Mouse (Mus musculus) limb, embryonic 13.5 days (tissue): ENCODE measurements around the gene Rps27. TPM values are rescaled to one million over a fixed set of nuclear protein-coding genes. Genes with fewer than 3 reads are reported as not detected.
"Not testable (repeated sequence)": the region's sequence is repeated elsewhere in the genome, so short reads cannot be mapped to it uniquely, and the experiment has no call there.

Experiments
- ATAC-seq: fragments of 200-750 bp; cut with Nextera tagmentation; 2 replicates; pipeline ENCODE4 v1.8.0; 2017; ENCODE audit warnings: low read depth, moderate number of reproducible peaks, moderate TSS enrichment; ENCODE audit not compliant: low FRiP score
- H3K27ac ChIP-seq: fragments of 300-500 bp; sonication (generic); 2 replicates; pipeline ENCODE4 v1.5.1; 2015; ENCODE audit warnings: inconsistent platforms, mild to moderate bottlenecking, moderate library complexity
- H3K27me3 ChIP-seq: fragments of 300-500 bp; sonication (generic); 2 replicates; pipeline ENCODE4 v1.6.1; 2015; ENCODE audit warnings: mild to moderate bottlenecking, inconsistent platforms
- H3K36me3 ChIP-seq: fragments of 300-500 bp; sonication (generic); 2 replicates; pipeline ENCODE4 v1.6.1; 2015; ENCODE audit warnings: inconsistent platforms, mild to moderate bottlenecking, moderate library complexity
- H3K4me1 ChIP-seq: fragments of 300-500 bp; sonication (generic); 2 replicates; pipeline ENCODE4 v1.6.1; 2015; ENCODE audit warnings: inconsistent platforms
- H3K4me2 ChIP-seq: fragments of 300-500 bp; sonication (generic); replicated peaks from 2 replicates; pipeline ENCODE4 v1.6.1; 2015; ENCODE audit warnings: inconsistent platforms, mild to moderate bottlenecking, moderate library complexity
- H3K4me3 ChIP-seq: fragments of 300-500 bp; sonication (generic); 2 replicates; pipeline ENCODE4 v1.5.1; 2015; ENCODE audit warnings: moderate library complexity, mild to moderate bottlenecking, inconsistent platforms
- H3K9ac ChIP-seq: fragments of 300-500 bp; sonication (generic); 2 replicates; pipeline ENCODE4 v1.6.1; 2015; ENCODE audit warnings: mild to moderate bottlenecking, inconsistent platforms
- H3K9me3 ChIP-seq: fragments of 300-500 bp; sonication (generic); 2 replicates; pipeline ENCODE4 v1.6.1; 2016; ENCODE audit warnings: inconsistent platforms
- WGBS: fragments of 180-500 bp; shearing (Covaris S2); methylation state at CpG from one replicate; pipeline ENCODE4 v1.1.7; 2015; 5-methylcytosine and 5-hydroxymethylcytosine counted together
- polyA plus RNA-seq: library from polyadenylated mRNA; unstranded; fragments of >200 nt; fragmentation: Nextera tagmentation; extraction: Ambion mirVana; gene quantifications from 2 replicates; pipeline ENCODE4 v1.2.1, GENCODE M21; 2015

Gene Rps27
- 1,711 and 1,721 TPM in 2 replicates for polyA plus RNA-seq

DNA sequence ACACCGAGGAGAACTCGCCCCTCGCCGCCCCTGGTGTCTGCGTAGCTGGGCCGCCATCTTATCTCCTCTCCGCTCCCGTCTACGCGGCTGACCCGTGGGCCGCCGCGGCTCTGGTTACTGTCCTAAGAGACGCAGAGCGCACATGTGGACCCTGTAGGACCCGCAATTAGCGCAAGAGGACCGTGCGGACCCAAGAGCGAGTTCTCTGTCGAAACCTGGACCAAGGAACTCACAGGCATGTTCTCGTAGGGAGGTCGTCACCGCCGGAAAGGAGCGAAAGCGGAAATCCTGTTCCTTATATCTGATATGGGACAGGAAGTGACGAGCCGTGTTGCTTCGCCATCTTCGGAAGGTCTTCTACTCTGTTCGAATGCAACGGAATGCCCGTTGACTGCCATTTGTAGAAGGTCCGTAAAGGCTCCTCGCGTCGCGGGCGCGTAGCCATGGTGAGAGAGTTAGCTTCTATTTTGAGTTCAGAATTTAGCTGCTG lies at the start of gene Rps27, which contains the start of gene Rab13:
Gene Rps27, minus strand, starts transcription at position 275 of the 490 bp plus-strand sequence.
Gene Rab13, plus strand, starts transcription at position 319 of the 490 bp plus-strand sequence.
- peaks cover 26% of the 10 kb centered on the region for H3K4me1 ChIP-seq
- no peaks in the 10 kb centered on the region for H3K27me3 ChIP-seq
- peaks cover 42% of the 10 kb centered on the region for H3K36me3 ChIP-seq
- ATAC-seq = peak; percentile 95
- H3K4me2 ChIP-seq = peak within 1 kb of the TSS; percentile 95
- H3K9me3 ChIP-seq = no peaks in the 10 kb centered on the region
- peak within 1 kb of the TSS; percentile 86 for H3K4me3 ChIP-seq
- peak within 1 kb of the TSS; percentile 85; the same call in 1 of the 2 replicates for H3K27ac ChIP-seq
- peak within 1 kb of the TSS; percentile 91 for H3K9ac ChIP-seq
- WGBS = under 1% methylated on average over 42 of the region's 42 CpGs

DNA sequence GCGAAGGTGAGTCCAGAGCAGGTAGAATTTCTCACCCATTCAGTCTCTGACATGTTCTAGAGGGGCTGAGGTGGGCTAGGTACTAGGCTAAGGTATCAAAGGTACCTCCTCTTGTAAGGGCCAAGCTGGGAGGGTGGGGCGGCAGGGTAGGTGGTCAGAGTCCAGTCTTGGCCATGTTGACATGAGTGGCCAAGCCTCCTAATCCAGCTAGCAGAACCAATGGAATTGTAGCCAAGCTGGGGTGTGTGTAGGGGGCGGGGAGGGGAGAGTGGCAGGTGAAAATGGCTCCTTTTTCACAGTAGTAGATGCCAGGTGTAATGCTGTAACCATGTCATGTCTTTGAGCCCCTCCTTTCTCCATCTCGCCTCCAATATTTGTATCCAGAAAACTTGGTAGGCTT lies 45.1 kb upstream of the Rps27 start:
- H3K9me3 ChIP-seq = no peaks in the 10 kb centered on the region
- 92% methylated on average over 4 of the region's 4 CpGs for WGBS
- H3K36me3 ChIP-seq = peaks cover 66% of the 10 kb centered on the region
- no peak for ATAC-seq
- no peak overlapping the region for H3K9ac ChIP-seq
- H3K27me3 ChIP-seq = no peaks in the 10 kb centered on the region
- peaks cover 16% of the 10 kb centered on the region for H3K4me1 ChIP-seq
- H3K4me2 ChIP-seq = no peak overlapping the region
- no peak overlapping the region for H3K4me3 ChIP-seq
- H3K27ac ChIP-seq = no peak overlapping the region

GRCm38 (mm10) chr3:90256731-90257530 lies 43.5 kb upstream of the Rps27 start:
- H3K27ac ChIP-seq = no peak overlapping the region
- H3K36me3 ChIP-seq = peaks cover 50% of the 10 kb centered on the region
- WGBS = 91% methylated on average over 19 of the region's 19 CpGs

GRCm38 (mm10) chr3:90255784-90256353 lies 42.4 kb upstream of the Rps27 start:
- Histone ChIP-seq H3K9me3 (no peaks in the 10 kb centered on the region), H3K4me1 (peaks cover 16% of the 10 kb centered on the region), H3K4me3 (peak overlapping the region; percentile 91), H3K27ac (no peak overlapping the region), H3K9ac (peak overlapping the region; percentile 95), H3K36me3 (peaks cover 49% of the 10 kb centered on the region), H3K27me3 (no peaks in the 10 kb centered on the region), H3K4me2 (peak overlapping the region; percentile 78)
- 91% methylated on average over 14 of the region's 14 CpGs for WGBS
- no peak for ATAC-seq

More at GRCm38 (mm10) chr3:90256731-90257530, 43.5 kb upstream of the Rps27 start:
- no peak for ATAC-seq
- no peaks in the 10 kb centered on the region for H3K9me3 ChIP-seq
- H3K4me2 ChIP-seq = no peak overlapping the region
- no peaks in the 10 kb centered on the region for H3K27me3 ChIP-seq
- H3K4me1 ChIP-seq = peaks cover 16% of the 10 kb centered on the region
- H3K4me3 ChIP-seq = no peak overlapping the region
- no peak overlapping the region for H3K9ac ChIP-seq

- peaks cover 49% of the 10 kb centered on the region for H3K36me3 ChIP-seq
- H3K9ac ChIP-seq = peak overlapping the region; percentile 95
- H3K4me2 ChIP-seq = peak overlapping the region; percentile 78
- no peaks in the 10 kb centered on the region for H3K9me3 ChIP-seq
- ATAC-seq = no peak
- H3K4me3 ChIP-seq = peak overlapping the region; percentile 91
- no peaks in the 10 kb centered on the region for H3K27me3 ChIP-seq
- 0 out of 2 replicates have a peak overlapping the region, but pooled peaks have one; percentile 87 for H3K27ac ChIP-seq
- WGBS = 23% methylated on average over 2 of the region's 2 CpGs
- peaks cover 16% of the 10 kb centered on the region for H3K4me1 ChIP-seq
These were observed 41.7 kb upstream of the Rps27 start for GRCm38 (mm10) chr3:90255194-90255565.

DNA sequence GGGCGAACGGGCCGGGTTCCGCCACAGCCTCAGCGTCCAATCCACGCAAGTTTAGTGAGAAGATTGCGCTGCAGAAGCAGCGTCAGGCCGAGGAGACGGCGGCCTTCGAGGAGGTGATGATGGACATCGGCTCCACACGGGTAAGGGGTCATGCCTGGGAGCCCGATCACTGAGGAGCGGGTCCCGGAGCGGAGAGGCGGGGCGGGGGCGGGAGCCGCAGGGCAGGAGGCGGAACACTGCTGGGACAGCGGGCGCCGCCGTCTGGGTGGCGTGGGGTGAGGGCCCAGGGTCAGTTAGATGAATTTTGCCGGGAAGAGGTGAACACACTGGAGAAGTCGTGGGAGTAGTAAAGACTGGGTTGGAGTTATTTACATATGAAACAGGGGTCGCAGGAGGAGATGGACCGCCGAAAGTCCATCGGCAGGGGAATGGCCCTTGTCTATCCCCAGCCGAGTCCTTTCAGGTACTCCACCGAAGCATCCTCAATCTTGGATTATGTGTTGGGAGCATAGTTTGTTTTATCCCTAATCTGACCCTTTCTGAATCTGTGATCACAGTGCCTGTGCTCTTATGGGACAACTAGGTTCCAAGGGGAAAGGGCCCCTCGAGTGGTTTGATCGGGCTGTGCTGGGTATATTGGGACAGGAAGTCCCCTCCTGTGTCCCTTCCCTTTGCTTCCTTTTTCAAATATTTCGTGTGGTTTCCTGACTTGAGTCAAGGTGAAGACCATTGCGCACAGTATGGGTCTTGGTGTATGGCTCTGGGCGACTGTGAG lies 41.2 kb upstream of the Rps27 start:
- peaks cover 45% of the 10 kb centered on the region for H3K36me3 ChIP-seq
- peak overlapping the region; percentile 91 for H3K4me3 ChIP-seq
- no peaks in the 10 kb centered on the region for H3K9me3 ChIP-seq
- H3K4me1 ChIP-seq = peaks cover 17% of the 10 kb centered on the region
- no peaks in the 10 kb centered on the region for H3K27me3 ChIP-seq
- peak overlapping the region; percentile 95 for H3K9ac ChIP-seq
- peak overlapping the region; percentile 87 for H3K27ac ChIP-seq
- WGBS = under 1% methylated on average over 41 of the region's 41 CpGs
- H3K4me2 ChIP-seq = peak overlapping the region; percentile 78
- ATAC-seq = peak; percentile 55

DNA sequence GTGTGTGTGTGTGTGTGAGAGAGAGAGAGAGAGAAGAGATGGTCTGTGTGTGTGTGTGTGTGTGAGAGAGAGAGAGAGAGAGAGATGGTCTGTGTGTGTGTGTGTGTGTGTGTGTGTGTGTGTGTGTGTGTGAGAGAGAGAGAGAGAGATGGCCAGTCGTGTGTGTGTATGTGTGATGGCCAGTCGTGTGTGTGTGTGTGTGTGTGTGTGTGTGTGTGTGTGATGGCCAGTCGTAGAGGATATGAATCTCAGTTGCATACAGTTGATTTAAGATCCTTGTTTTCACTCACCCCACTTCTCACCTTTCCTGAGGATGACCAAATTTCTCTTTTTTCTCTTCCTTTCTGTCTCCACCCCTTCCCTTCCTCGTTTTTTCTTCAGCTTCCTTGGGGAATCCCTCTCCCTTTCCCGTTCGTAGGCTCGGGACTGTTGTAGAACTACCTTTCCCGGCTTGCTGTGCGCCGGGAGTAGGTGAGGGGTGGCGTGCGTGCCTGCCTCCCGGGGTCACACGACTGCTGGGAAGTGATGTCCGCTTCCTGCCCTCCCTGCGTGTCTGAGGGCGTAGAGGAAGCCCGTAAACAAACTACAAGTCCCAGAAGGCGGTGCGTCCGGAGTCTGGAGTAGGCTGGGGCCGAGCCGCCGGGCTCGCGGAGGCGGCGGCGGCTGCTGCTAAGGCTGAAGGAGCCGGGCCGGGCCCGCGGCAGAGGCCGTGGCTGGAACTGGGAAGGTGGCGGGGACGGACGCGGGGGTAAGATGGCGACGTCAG lies 40.4 kb upstream of the Rps27 start, which contains the start of gene Crtc2:
Gene Crtc2, plus strand, starts transcription at position 511 of the 766 bp plus-strand sequence.
- Histone ChIP-seq H3K27ac (peak within 1 kb of the TSS; percentile 87), H3K9ac (peak within 1 kb of the TSS; percentile 95), H3K4me3 (peak within 1 kb of the TSS; percentile 91), H3K27me3 (no peaks in the 10 kb centered on the region), H3K9me3 (no peaks in the 10 kb centered on the region), H3K4me1 (peaks cover 24% of the 10 kb centered on the region), H3K36me3 (peaks cover 41% of the 10 kb centered on the region), H3K4me2 (peak within 1 kb of the TSS; percentile 78)
- ATAC-seq = peak; percentile 97
- WGBS = 1% methylated on average over 38 of the region's 40 CpGs

DNA sequence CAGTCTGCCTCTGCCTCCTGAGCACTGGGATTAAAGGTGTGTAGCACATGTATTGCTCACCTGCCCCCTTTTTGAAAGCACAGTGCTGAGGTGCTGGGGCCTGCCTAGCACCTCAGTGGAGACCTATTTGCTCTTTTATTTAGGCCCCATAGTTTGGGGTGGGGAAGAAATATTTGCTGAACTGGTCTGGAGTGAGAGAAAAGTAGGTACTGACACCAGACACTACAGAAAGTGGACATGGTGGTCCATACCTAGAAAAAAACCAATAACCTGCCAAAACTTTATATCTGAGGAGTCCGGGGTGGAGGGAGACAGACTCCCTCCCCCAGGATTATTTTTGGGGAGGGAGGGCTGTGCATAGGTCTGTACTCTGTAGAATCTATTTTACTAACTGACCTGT lies 39.7 kb upstream of the Rps27 start:
- not testable (repeated sequence) for ATAC-seq, H3K9me3 ChIP-seq, H3K4me3 ChIP-seq, H3K27me3 ChIP-seq, H3K27ac ChIP-seq, H3K9ac ChIP-seq
- peaks cover 34% of the 10 kb centered on the region for H3K36me3 ChIP-seq
- H3K4me2 ChIP-seq = peak overlapping the region; percentile 78; the same call in 1 of the 2 replicates
- 77% methylated on average over 1 of the region's 1 CpGs for WGBS
- peaks cover 28% of the 10 kb centered on the region for H3K4me1 ChIP-seq

GRCm38 (mm10) chr3:90252659-90253058 lies 39.2 kb upstream of the Rps27 start:
- not testable (repeated sequence) for H3K27me3 ChIP-seq, ATAC-seq, H3K4me3 ChIP-seq, H3K27ac ChIP-seq, H3K4me2 ChIP-seq, H3K9ac ChIP-seq, H3K9me3 ChIP-seq
- 92% methylated on average over 2 of the region's 2 CpGs for WGBS
- Histone ChIP-seq H3K36me3 (peaks cover 29% of the 10 kb centered on the region), H3K4me1 (peaks cover 28% of the 10 kb centered on the region)

- H3K4me2 ChIP-seq, H3K27me3 ChIP-seq, H3K27ac ChIP-seq, ATAC-seq, H3K9ac ChIP-seq, H3K4me3 ChIP-seq, H3K9me3 ChIP-seq: not testable (repeated sequence)
- peaks cover 22% of the 10 kb centered on the region for H3K36me3 ChIP-seq
- H3K4me1 ChIP-seq = peaks cover 31% of the 10 kb centered on the region
- 92% methylated on average over 11 of the region's 12 CpGs for WGBS
These were observed 38.3 kb upstream of the Rps27 start for GRCm38 (mm10) chr3:90251731-90252226.

DNA sequence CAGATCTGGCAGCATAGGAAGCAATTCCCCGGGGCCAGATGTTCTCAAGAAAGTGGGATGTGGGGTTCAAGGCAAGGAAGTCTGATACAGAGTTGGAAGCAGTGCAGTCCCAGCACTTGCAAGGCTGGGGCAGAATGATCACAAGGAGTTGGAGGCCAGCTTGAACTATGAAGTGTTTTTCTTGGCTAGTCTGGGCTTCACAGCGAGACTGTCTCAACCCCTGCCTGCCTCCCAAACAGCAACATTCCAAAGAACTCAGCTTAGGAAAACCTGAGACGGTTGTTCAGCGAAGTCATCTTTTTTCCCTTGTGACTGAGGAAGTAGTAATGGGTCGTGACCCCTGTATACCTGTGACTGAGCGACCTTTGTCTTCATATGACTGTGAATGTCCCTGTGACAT lies 37.3 kb upstream of the Rps27 start:
- Histone ChIP-seq H3K36me3 (peaks cover 22% of the 10 kb centered on the region), H3K4me1 (peaks cover 24% of the 10 kb centered on the region), H3K9me3 (no peaks in the 10 kb centered on the region), H3K4me2 (no peak overlapping the region), H3K27me3 (no peaks in the 10 kb centered on the region), H3K9ac (no peak overlapping the region), H3K4me3 (no peak overlapping the region), H3K27ac (no peak overlapping the region)
- WGBS = 82% methylated on average over 6 of the region's 6 CpGs
- no peak for ATAC-seq
